ENCODE assay signal across 8 mouse cellular contexts in genomic region chr14:7888294-7888693, GRCm38 (mm10).
DNase-seq lines count a peak whose midpoint lies in the region; ATAC-seq lines count a peak whose summit lies in the region.
"Had no signal": no experiment of that assay in that cellular context is flagged by ENCODE, and none has a peak within 500 bp of the region (broad histone marks: within the 10 kb centered on the region; RNA-seq: fewer than 3 reads in every experiment).

No protein-coding gene starts in this region.

- H3K9me3 ChIP-seq in midbrain, embryonic 13.5 days: no peaks in the 10 kb centered on the region
- H3K9me3 ChIP-seq in midbrain, embryonic 10.5 days (replicated peaks): no peaks in the 10 kb centered on the region
- H3K9me3 ChIP-seq in hindbrain, embryonic 15.5 days: no peaks in the 10 kb centered on the region
- H3K9me3 ChIP-seq in midbrain, embryonic 14.5 days (ENCODE audit: control insufficient read depth, low read length): no peaks in the 10 kb centered on the region

- no peak for ATAC-seq in midbrain, embryonic 13.5 days
- no peak for ATAC-seq in hindbrain, embryonic 15.5 days (ENCODE audit: low FRiP score, low read depth)
- ATAC-seq in midbrain, embryonic 14.5 days (ENCODE audit: low FRiP score, low TSS enrichment): no peak

- WGBS in midbrain, embryonic 13.5 days: 89% methylated on average over 6 of the region's 6 CpGs
- WGBS in midbrain, embryonic 10.5 days: 91% methylated on average over 6 of the region's 6 CpGs
- WGBS in hindbrain, embryonic 15.5 days: 81% methylated on average over 6 of the region's 6 CpGs
- 93% methylated on average over 6 of the region's 6 CpGs for WGBS in midbrain, embryonic 14.5 days

- no peak overlapping the region for H3K4me3 ChIP-seq in midbrain, embryonic 13.5 days (replicated peaks)
- H3K4me3 ChIP-seq in midbrain, embryonic 10.5 days: no peak overlapping the region
- no peak overlapping the region for H3K4me3 ChIP-seq in hindbrain, embryonic 15.5 days
- no peak overlapping the region for H3K4me3 ChIP-seq in midbrain, embryonic 14.5 days (replicated peaks; ENCODE audit: low read depth, low read length)

- peaks cover 20% of the 10 kb centered on the region for H3K4me1 ChIP-seq in midbrain, embryonic 13.5 days (replicated peaks)
- H3K4me1 ChIP-seq in midbrain, embryonic 10.5 days: peaks cover 22% of the 10 kb centered on the region
- H3K4me1 ChIP-seq in hindbrain, embryonic 15.5 days (replicated peaks): peaks cover 29% of the 10 kb centered on the region
- peaks cover 11% of the 10 kb centered on the region; the same call in 1 of the 2 replicates for H3K4me1 ChIP-seq in midbrain, embryonic 14.5 days (ENCODE audit: control insufficient read depth, insufficient read depth, low read length)

- DNase-seq in midbrain, embryonic 10.5 days (ENCODE audit: low spot score): no peak
- DNase-seq in midbrain, embryonic 14.5 days: no peak
- no peak for DNase-seq in cerebellum, postnatal 25 days
- DNase-seq in thymus, postnatal 25 days: no peak
- no peak for DNase-seq in testis, postnatal 14 days (ENCODE audit: low spot score)
- DNase-seq: kidney, postnatal 14 days had no signal

- no peak overlapping the region for H3K9ac ChIP-seq in midbrain, embryonic 13.5 days (replicated peaks)
- no peak overlapping the region for H3K9ac ChIP-seq in hindbrain, embryonic 15.5 days
- no peak overlapping the region for H3K9ac ChIP-seq in midbrain, embryonic 14.5 days (replicated peaks; ENCODE audit: low read length)

- peaks cover 56% of the 10 kb centered on the region for H3K36me3 ChIP-seq in midbrain, embryonic 13.5 days
- H3K36me3 ChIP-seq in midbrain, embryonic 10.5 days: peaks cover 71% of the 10 kb centered on the region
- H3K36me3 ChIP-seq in hindbrain, embryonic 15.5 days: peaks cover 48% of the 10 kb centered on the region
- peaks cover 44% of the 10 kb centered on the region for H3K36me3 ChIP-seq in midbrain, embryonic 14.5 days (ENCODE audit: control insufficient read depth, insufficient read depth, low read length)

- H3K27ac ChIP-seq in midbrain, embryonic 13.5 days: peak overlapping the region; percentile 80
- H3K27ac ChIP-seq in midbrain, embryonic 10.5 days (replicated peaks): no peak overlapping the region
- peak overlapping the region; percentile 92 for H3K27ac ChIP-seq in hindbrain, embryonic 15.5 days (replicated peaks)
- peak overlapping the region; percentile 74 for H3K27ac ChIP-seq in midbrain, embryonic 14.5 days (replicated peaks; ENCODE audit: low read depth, low read length)

- no peaks in the 10 kb centered on the region for H3K27me3 ChIP-seq in midbrain, embryonic 13.5 days
- no peaks in the 10 kb centered on the region for H3K27me3 ChIP-seq in midbrain, embryonic 10.5 days (ENCODE audit: low read depth, poor library complexity, severe bottlenecking)
- no peaks in the 10 kb centered on the region for H3K27me3 ChIP-seq in hindbrain, embryonic 15.5 days
- H3K27me3 ChIP-seq in midbrain, embryonic 14.5 days (ENCODE audit: control insufficient read depth, insufficient read depth, low read length): no peaks in the 10 kb centered on the region

- no peak overlapping the region for H3K4me2 ChIP-seq in midbrain, embryonic 13.5 days (replicated peaks)
- no peak overlapping the region for H3K4me2 ChIP-seq in hindbrain, embryonic 15.5 days
- H3K4me2 ChIP-seq in midbrain, embryonic 14.5 days (ENCODE audit: low read length): no peak overlapping the region
